38 mouse cellular contexts compared by ENCODE assay signal in genomic region chr1:174959837-174960236, GRCm38 (mm10). TPM values are rescaled to one million over a fixed set of nuclear protein-coding genes. Genes with fewer than 3 reads are reported as not detected.
"Had no signal": no experiment of that assay in that cellular context is flagged by ENCODE, and none has a peak within 500 bp of the region (broad histone marks: within the 10 kb centered on the region; RNA-seq: fewer than 3 reads in every experiment).

No protein-coding gene starts in this region.

- H3K9me3 ChIP-seq: heart, embryonic 10.5 days; heart, embryonic 12.5 days; heart, embryonic 13.5 days; heart, embryonic 15.5 days; hindbrain, embryonic 10.5 days; hindbrain, embryonic 12.5 days; hindbrain, embryonic 13.5 days; hindbrain, embryonic 15.5 days; intestine, embryonic 15.5 days; kidney, embryonic 15.5 days had no signal

- H3K4me3 ChIP-seq: heart, embryonic 10.5 days; heart, embryonic 12.5 days; heart, embryonic 13.5 days; heart, embryonic 15.5 days; hindbrain, embryonic 10.5 days; hindbrain, embryonic 12.5 days; hindbrain, embryonic 13.5 days; hindbrain, embryonic 15.5 days; intestine, embryonic 15.5 days; kidney, embryonic 15.5 days; layer of hippocampus, adult 2 months had no signal

- DNase-seq: heart, postnatal 10 days; heart, postnatal 14 days; heart, postnatal 36 days; heart, postnatal 4 days; kidney, adult 11 months; kidney, adult 18-20 months; kidney, adult 2 months; kidney, adult 8-10 months; kidney, adult 9 months; kidney, postnatal 10 days; kidney, postnatal 14 days; kidney, postnatal 25 days; kidney, postnatal 36 days; kidney, postnatal 4 days; layer of hippocampus, adult 9-11 months; layer of hippocampus, postnatal 36 days had no signal

- H3K4me1 ChIP-seq: heart, embryonic 10.5 days; heart, embryonic 12.5 days; heart, embryonic 13.5 days; heart, embryonic 15.5 days; hindbrain, embryonic 10.5 days; hindbrain, embryonic 12.5 days; hindbrain, embryonic 13.5 days; hindbrain, embryonic 15.5 days; intestine, embryonic 15.5 days; kidney, embryonic 15.5 days had no signal

- H3K27me3 ChIP-seq: heart, embryonic 12.5 days; heart, embryonic 13.5 days; heart, embryonic 15.5 days; hindbrain, embryonic 12.5 days; hindbrain, embryonic 13.5 days; hindbrain, embryonic 15.5 days; intestine, embryonic 15.5 days; kidney, embryonic 15.5 days had no signal

- H3K4me2 ChIP-seq: heart, embryonic 11.5 days; heart, embryonic 12.5 days; heart, embryonic 13.5 days; heart, embryonic 15.5 days; hindbrain, embryonic 12.5 days; hindbrain, embryonic 13.5 days; hindbrain, embryonic 14.5 days; hindbrain, embryonic 15.5 days; intestine, embryonic 15.5 days; kidney, embryonic 15.5 days had no signal

- H3K9ac ChIP-seq: heart, embryonic 12.5 days; heart, embryonic 13.5 days; heart, embryonic 15.5 days; hindbrain, embryonic 12.5 days; hindbrain, embryonic 13.5 days; hindbrain, embryonic 14.5 days; hindbrain, embryonic 15.5 days; intestine, embryonic 15.5 days; kidney, embryonic 15.5 days had no signal

- H3K36me3 ChIP-seq: heart, embryonic 10.5 days; heart, embryonic 12.5 days; heart, embryonic 13.5 days; heart, embryonic 15.5 days; hindbrain, embryonic 10.5 days; hindbrain, embryonic 12.5 days; hindbrain, embryonic 13.5 days; hindbrain, embryonic 15.5 days; intestine, embryonic 15.5 days; kidney, embryonic 15.5 days had no signal

- H3K27ac ChIP-seq: heart, embryonic 10.5 days; heart, embryonic 13.5 days; heart, embryonic 15.5 days; hindbrain, embryonic 10.5 days; hindbrain, embryonic 12.5 days; hindbrain, embryonic 13.5 days; hindbrain, embryonic 14.5 days; hindbrain, embryonic 15.5 days; hindbrain, postnatal 0 days; intestine, embryonic 15.5 days; kidney, embryonic 15.5 days; kidney, postnatal 0 days; layer of hippocampus, adult 2 months had no signal

- ATAC-seq: hindbrain, embryonic 16.5 days; hindbrain, postnatal 0 days; inflammation-experienced regulatory T-cells, adult 6 months; intestine, embryonic 15.5 days; intestine, embryonic 16.5 days; intestine, postnatal 0 days had no signal

RNA-seq across cellular contexts. Expression of gene Grem2, which starts 38.2 kb away (rescaled TPM):
- total RNA-seq: hematopoietic stem cell, adult 5-6 weeks had no signal
- polyA plus RNA-seq: heart, embryonic 14.5 days; heart, postnatal 0 days; inflammation-experienced regulatory T-cells, adult 6 months had no signal
